Mouse (Mus musculus) cortical plate, adult 2 months (tissue): ENCODE results near the gene Cfap52.

ENCODE experiments used
- CTCF ChIP-seq: fragments of 200-500 bp; IDR thresholded peaks from 2 replicates; pipeline ENCODE4 v1.5.1; 2011; ENCODE audit warnings: mild to moderate bottlenecking, control low read depth, low read length; ENCODE audit not compliant: insufficient read depth; ENCODE audit errors: extremely low read depth
- POLR2A ChIP-seq: fragments of 200-500 bp; IDR thresholded peaks from 2 replicates; pipeline ENCODE4 v1.6.1; 2011; ENCODE audit warnings: mild to moderate bottlenecking, low read length, control low read depth; ENCODE audit not compliant: insufficient read depth; ENCODE audit errors: extremely low read depth

DNA sequence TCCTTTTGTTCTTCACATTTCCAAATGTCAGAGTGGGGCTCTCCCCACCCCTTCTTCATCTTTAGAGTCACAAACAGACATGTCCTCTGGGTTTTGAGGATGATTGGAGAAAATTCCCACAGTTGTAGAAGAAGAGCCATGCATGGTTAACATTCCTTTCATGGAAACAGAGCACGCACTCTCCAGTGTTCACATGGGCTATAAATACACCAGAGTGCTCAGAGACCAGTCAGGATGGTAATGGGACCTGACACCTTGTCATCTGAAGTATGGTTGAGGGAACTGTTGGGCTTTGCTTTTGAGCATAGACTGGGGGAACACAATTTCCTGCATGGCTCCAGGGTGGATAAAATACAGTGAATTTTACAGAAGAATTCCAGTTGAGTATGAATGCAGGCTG is 7.2 kb upstream of the Cfap52 start:
- no peak for TF ChIP-seq CTCF
- no peak for TF ChIP-seq POLR2A
